Mouse (Mus musculus): ENCODE data around the gene Arl14ep.

GRCm38 (mm10) chr2:106973332-106973958 lies 779 bp downstream of the Arl14ep start:
- no peak for TF ChIP-seq CTCF (IDR thresholded peaks at IDR 0.05; ENCODE audit: low read depth)
- no peak for TF ChIP-seq EP300 (IDR thresholded peaks at IDR 0.05; ENCODE audit: low read depth)

All from liver, postnatal 0 days (tissue).